In the genomic region with DNA sequence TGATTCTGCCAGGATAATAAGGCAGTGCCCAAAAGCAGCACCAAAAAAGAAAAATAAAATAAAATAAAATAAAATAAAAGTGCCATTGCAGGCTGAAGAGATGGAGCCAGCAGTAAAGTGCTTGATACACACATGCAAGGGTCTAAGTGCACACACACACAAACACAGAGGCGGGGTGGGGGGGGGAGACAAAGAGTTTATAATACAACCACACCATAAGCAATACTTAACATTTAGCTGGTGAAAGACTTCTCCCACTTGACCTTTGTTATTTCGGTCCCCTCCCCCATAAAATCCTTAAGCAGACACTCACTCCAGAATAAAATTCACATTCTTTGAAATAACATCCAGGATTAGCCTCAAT, we compare ENCODE assay signal across 25 mouse cellular contexts. TPM values are rescaled to one million over a fixed set of nuclear protein-coding genes. Genes with fewer than 3 reads are reported as not detected.
DNase-seq lines count a peak whose midpoint lies in the region; ATAC-seq and TF ChIP-seq lines count a peak whose summit lies in the region.
"Had no signal": no experiment of that assay in that cellular context is flagged by ENCODE, and none has a peak within 500 bp of the region (broad histone marks: within the 10 kb centered on the region; RNA-seq: fewer than 3 reads in every experiment).

No protein-coding gene starts in this region.

- H3K36me3 ChIP-seq in heart, embryonic 13.5 days = peaks cover 6% of the 10 kb centered on the region; the same call in 1 of the 2 replicates
- no peaks in the 10 kb centered on the region for H3K36me3 ChIP-seq in midbrain, embryonic 11.5 days (ENCODE audit: control insufficient read depth, insufficient read depth, low read length)
- H3K36me3 ChIP-seq in midbrain, embryonic 14.5 days (ENCODE audit: control insufficient read depth, insufficient read depth, low read length) = no peaks in the 10 kb centered on the region
- H3K36me3 ChIP-seq in midbrain, embryonic 15.5 days (replicated peaks) = no peaks in the 10 kb centered on the region
- H3K36me3 ChIP-seq in midbrain, embryonic 13.5 days = no peaks in the 10 kb centered on the region
- H3K36me3 ChIP-seq: embryonic facial prominence, embryonic 10.5 days; embryonic facial prominence, embryonic 12.5 days; G1E had no signal

- no peaks in the 10 kb centered on the region for H3K9me3 ChIP-seq in heart, embryonic 13.5 days
- H3K9me3 ChIP-seq in midbrain, embryonic 11.5 days (ENCODE audit: control insufficient read depth, low read length) = no peaks in the 10 kb centered on the region
- no peaks in the 10 kb centered on the region for H3K9me3 ChIP-seq in midbrain, embryonic 14.5 days (ENCODE audit: control insufficient read depth, low read length)
- H3K9me3 ChIP-seq in midbrain, embryonic 15.5 days = no peaks in the 10 kb centered on the region
- no peaks in the 10 kb centered on the region for H3K9me3 ChIP-seq in midbrain, embryonic 13.5 days
- H3K9me3 ChIP-seq: embryonic facial prominence, embryonic 10.5 days; embryonic facial prominence, embryonic 12.5 days; forebrain, embryonic 13.5 days; G1E had no signal

- no peaks in the 10 kb centered on the region for H3K27me3 ChIP-seq in heart, embryonic 13.5 days (replicated peaks)
- no peaks in the 10 kb centered on the region for H3K27me3 ChIP-seq in midbrain, embryonic 11.5 days (ENCODE audit: control insufficient read depth, insufficient read depth, low read length)
- no peaks in the 10 kb centered on the region for H3K27me3 ChIP-seq in midbrain, embryonic 14.5 days (ENCODE audit: control insufficient read depth, insufficient read depth, low read length)
- no peaks in the 10 kb centered on the region for H3K27me3 ChIP-seq in midbrain, embryonic 15.5 days (replicated peaks)
- no peaks in the 10 kb centered on the region for H3K27me3 ChIP-seq in midbrain, embryonic 13.5 days
- H3K27me3 ChIP-seq: CH12.LX; embryonic facial prominence, embryonic 12.5 days; forebrain, embryonic 13.5 days; Patski had no signal

- H3K27ac ChIP-seq in heart, embryonic 13.5 days (replicated peaks) = peak overlapping the region; percentile 29
- peak overlapping the region; percentile 78 for H3K27ac ChIP-seq in layer of hippocampus, adult 2 months
- H3K27ac ChIP-seq in midbrain, embryonic 11.5 days (ENCODE audit: low read depth, low read length) = no peak overlapping the region
- H3K27ac ChIP-seq in midbrain, embryonic 14.5 days (replicated peaks; ENCODE audit: low read depth, low read length) = no peak overlapping the region
- H3K27ac ChIP-seq in midbrain, embryonic 15.5 days = no peak overlapping the region
- H3K27ac ChIP-seq in midbrain, embryonic 13.5 days = no peak overlapping the region
- H3K27ac ChIP-seq: embryonic facial prominence, embryonic 10.5 days; embryonic facial prominence, embryonic 12.5 days; forebrain, embryonic 13.5 days had no signal

- H3K4me3 ChIP-seq in heart, embryonic 13.5 days = no peak overlapping the region
- no peak overlapping the region for H3K4me3 ChIP-seq in layer of hippocampus, adult 2 months
- H3K4me3 ChIP-seq in midbrain, embryonic 11.5 days (ENCODE audit: low read depth, low read length) = no peak overlapping the region
- H3K4me3 ChIP-seq in midbrain, embryonic 14.5 days (replicated peaks; ENCODE audit: low read depth, low read length) = no peak overlapping the region
- no peak overlapping the region for H3K4me3 ChIP-seq in midbrain, embryonic 15.5 days
- no peak overlapping the region for H3K4me3 ChIP-seq in midbrain, embryonic 13.5 days (replicated peaks)
- H3K4me3 ChIP-seq: embryonic facial prominence, embryonic 10.5 days; embryonic facial prominence, embryonic 12.5 days; forebrain, embryonic 13.5 days had no signal

- DNase-seq in heart, adult 8-10 months (ENCODE audit: low spot score) = no peak
- DNase-seq in layer of hippocampus, adult 2 months (ENCODE audit: low spot score in 2 of 2) = no peak
- no peak for DNase-seq in layer of hippocampus, adult 9-10 months (ENCODE audit: low spot score)
- DNase-seq in midbrain, embryonic 11.5 days (ENCODE audit: low spot score, missing footprints) = no peak
- DNase-seq in midbrain, embryonic 14.5 days = no peak
- DNase-seq: adrenal gland, adult 8-10 months; adrenal gland, postnatal 14 days; adrenal gland, postnatal 36 days; B cell, adult 2 months; cerebellum, adult 11-12 months; cerebellum, adult 2 months; cerebellum, adult 9-10 months; cerebellum, postnatal 10 days; cerebellum, postnatal 25 days had no signal

- H3K9ac ChIP-seq in heart, embryonic 13.5 days = 0 out of 2 replicates have a peak overlapping the region, but pooled peaks have one; percentile 47
- no peak overlapping the region for H3K9ac ChIP-seq in midbrain, embryonic 11.5 days (ENCODE audit: low read length)
- H3K9ac ChIP-seq in midbrain, embryonic 14.5 days (replicated peaks; ENCODE audit: low read length) = no peak overlapping the region
- H3K9ac ChIP-seq in midbrain, embryonic 15.5 days = no peak overlapping the region
- H3K9ac ChIP-seq in midbrain, embryonic 13.5 days (replicated peaks) = no peak overlapping the region
- H3K9ac ChIP-seq: embryonic facial prominence, embryonic 12.5 days; forebrain, embryonic 13.5 days had no signal

- no peak for ATAC-seq in heart, embryonic 13.5 days (ENCODE audit: extremely low read depth, insufficient number of reproducible peaks, low FRiP score, low TSS enrichment)
- ATAC-seq in midbrain, embryonic 11.5 days (ENCODE audit: low FRiP score) = peak; percentile 60; the same call in 1 of the 2 replicates
- ATAC-seq in midbrain, embryonic 14.5 days (ENCODE audit: low FRiP score, low TSS enrichment) = no peak
- ATAC-seq in midbrain, embryonic 15.5 days (replicated peaks) = 0 out of 2 replicates have a peak, but pooled peaks have one; percentile 51
- ATAC-seq in midbrain, embryonic 13.5 days = no peak
- ATAC-seq: activated CD4-positive, CD25-positive, alpha-beta regulatory T cell, adult 4 months; CD4-positive, CD25-positive, alpha-beta regulatory T cell, adult 4 months; Patski had no signal

- peaks cover 90% of the 10 kb centered on the region for H3K4me1 ChIP-seq in heart, embryonic 13.5 days
- H3K4me1 ChIP-seq in midbrain, embryonic 11.5 days (ENCODE audit: control insufficient read depth, insufficient read depth, low read length) = no peaks in the 10 kb centered on the region; the same call in 1 of the 2 replicates
- peaks cover 6% of the 10 kb centered on the region; the same call in 1 of the 2 replicates for H3K4me1 ChIP-seq in midbrain, embryonic 14.5 days (ENCODE audit: control insufficient read depth, insufficient read depth, low read length)
- H3K4me1 ChIP-seq in midbrain, embryonic 15.5 days = no peaks in the 10 kb centered on the region
- peaks cover 11% of the 10 kb centered on the region for H3K4me1 ChIP-seq in midbrain, embryonic 13.5 days (replicated peaks)
- H3K4me1 ChIP-seq: embryonic facial prominence, embryonic 10.5 days; embryonic facial prominence, embryonic 12.5 days had no signal

- no peak for TF ChIP-seq CTCF in layer of hippocampus, adult 2 months (conservative IDR thresholded peaks at IDR 0.05)

- WGBS in heart, embryonic 13.5 days = 78% methylated on average over 2 of the region's 2 CpGs
- 81% methylated on average over 2 of the region's 2 CpGs for WGBS in midbrain, embryonic 11.5 days
- WGBS in midbrain, embryonic 14.5 days = 94% methylated on average over 2 of the region's 2 CpGs
- 79% methylated on average over 2 of the region's 2 CpGs for WGBS in midbrain, embryonic 15.5 days
- 77% methylated on average over 2 of the region's 2 CpGs for WGBS in midbrain, embryonic 13.5 days

- H3K4me2 ChIP-seq in heart, embryonic 13.5 days = peak overlapping the region; percentile 33
- H3K4me2 ChIP-seq in midbrain, embryonic 11.5 days = no peak overlapping the region
- H3K4me2 ChIP-seq in midbrain, embryonic 14.5 days (ENCODE audit: low read length) = no peak overlapping the region
- no peak overlapping the region for H3K4me2 ChIP-seq in midbrain, embryonic 15.5 days
- no peak overlapping the region for H3K4me2 ChIP-seq in midbrain, embryonic 13.5 days (replicated peaks)
- H3K4me2 ChIP-seq: embryonic facial prominence, embryonic 12.5 days; forebrain, embryonic 13.5 days had no signal

RNA-seq across cellular contexts. Expression of gene Ryr2, which starts 22.7 kb away (rescaled TPM):
- polyA plus RNA-seq in heart, embryonic 13.5 days (2015; fragmentation: Nextera tagmentation; extraction: Ambion mirVana) = 20.9 and 22.5 TPM in 2 replicates
- total RNA-seq in heart, adult 8-10 months (2022) = 1,000 to 10,000 TPM in 3 of 4 experiments, 100 to 1,000 TPM in 1; 935 to 1,209 (median 1,093) TPM
- 100 to 1,000 TPM; 251 to 264 TPM for total RNA-seq in layer of hippocampus, adult 2 months (2021)
- 0.25 and 0.34 TPM in 2 replicates for polyA plus RNA-seq in midbrain, embryonic 11.5 days (2014; fragmentation: Nextera tagmentation; extraction: Ambion mirVana)
- polyA plus RNA-seq in midbrain, embryonic 14.5 days (2014; fragmentation: Nextera tagmentation; extraction: Ambion mirVana) = 6.1 and 6.7 TPM in 2 replicates
- 3.5 and 4.4 TPM in 2 replicates for polyA plus RNA-seq in midbrain, embryonic 15.5 days (2015; fragmentation: Nextera tagmentation; extraction: Ambion mirVana)
- 2.5 and 2.7 TPM in 2 replicates for polyA plus RNA-seq in midbrain, embryonic 13.5 days (2015; fragmentation: Nextera tagmentation; extraction: Ambion mirVana)
- polyA plus RNA-seq: activated CD4-positive, CD25-positive, alpha-beta regulatory T cell, adult 4 months; G1E; Patski had no signal

Comparison
In these comparisons a context has a peak if more than half of its experiments do, and no peak if none do; other contexts are left out.
1. ATAC-seq: peak in midbrain, embryonic 11.5 days (single experiment) and midbrain, embryonic 15.5 days (single experiment); none in heart, embryonic 13.5 days (single experiment), midbrain, embryonic 14.5 days (single experiment) and midbrain, embryonic 13.5 days (single experiment).
2. H3K27ac ChIP-seq: peak in heart, embryonic 13.5 days (single experiment) and layer of hippocampus, adult 2 months (single experiment); none in midbrain, embryonic 11.5 days (single experiment), midbrain, embryonic 14.5 days (single experiment), midbrain, embryonic 15.5 days (single experiment) and midbrain, embryonic 13.5 days (single experiment).